Mouse (Mus musculus) G1E (cell line): ENCODE measurements around the gene Gm3646.

Experiments used
- CTCF ChIP-seq: IDR thresholded peaks from 2 replicates; pipeline ENCODE4 v1.5.1; 2012; ENCODE audit warnings: low read depth, low read length, inconsistent platforms, mixed read lengths
- GATA1 ChIP-seq: IDR thresholded peaks from 2 replicates; pipeline ENCODE4 v1.6.1; 2012; ENCODE audit warnings: borderline replicate concordance, low read length, inconsistent platforms, mixed read lengths
- POLR2AphosphoS5 ChIP-seq: IDR thresholded peaks from 2 replicates; pipeline ENCODE4 v1.6.1; 2012; ENCODE audit warnings: low read depth, low read length, inconsistent platforms; ENCODE audit not compliant: insufficient replicate concordance

GRCm38 (mm10) chr1:39784632-39785031, 20.5 kb downstream of the Gm3646 start:
- TF ChIP-seq CTCF: no peak
- no peak for TF ChIP-seq GATA1
- TF ChIP-seq POLR2AphosphoS5: no peak
